Mouse (Mus musculus): ENCODE data around the gene Galc. TPM values are rescaled to one million over a fixed set of nuclear protein-coding genes. Genes with fewer than 3 reads are reported as not detected.

The Galc gene
- total RNA-seq, 2 experiments from 2014 or later: 4.6 to 5.6 TPM

- no peak for TF ChIP-seq CTCF (IDR thresholded peaks at IDR 0.05)
- no peak overlapping the region for H3K4me3 ChIP-seq
- no peak overlapping the region for H3K27ac ChIP-seq
- intact Hi-C loops (cut with DNase I): no loop called here
- no peak for DNase-seq
Measured at GRCm38 (mm10) chr12:98270810-98271566, 11.7 kb upstream of the Galc start.

GRCm38 (mm10) chr12:98269791-98270745, 10.8 kb upstream of the Galc start:
- DNase-seq: no peak
- no peak overlapping the region for H3K27ac ChIP-seq
- H3K4me3 ChIP-seq: no peak overlapping the region; the same call in 1 of the 2 replicates
- intact Hi-C loops (cut with DNase I): no loop called here
- TF ChIP-seq CTCF (IDR thresholded peaks at IDR 0.05): no peak

- DNase-seq: no peak
- Histone ChIP-seq H3K4me3 (peak within 1 kb of the TSS; percentile 13; the same call in 1 of the 2 replicates), H3K27ac (no peak within 1 kb of the TSS)
- TF ChIP-seq CTCF (IDR thresholded peaks at IDR 0.05): no peak
- intact Hi-C loops (cut with DNase I): no loop called here
Measured at GRCm38 (mm10) chr12:98268441-98269369, 9.4 kb upstream of the Galc start, which contains the start of gene Gpr65. TSS of gene Gpr65 (plus strand) at chr12:98268635.

- no peak for TF ChIP-seq CTCF (IDR thresholded peaks at IDR 0.05)
- H3K27ac ChIP-seq: no peak overlapping the region
- no peak for DNase-seq
- intact Hi-C loops (cut with DNase I): no loop called here
- H3K4me3 ChIP-seq: no peak overlapping the region
Measured at GRCm38 (mm10) chr12:98265697-98266096, 6.4 kb upstream of the Galc start.

- no peak for DNase-seq
- intact Hi-C loops (cut with DNase I): no loop called here
- Histone ChIP-seq H3K27ac (peak overlapping the region; percentile 98), H3K4me3 (peak overlapping the region; percentile 97)
- TF ChIP-seq CTCF (IDR thresholded peaks at IDR 0.05): no peak
Measured at GRCm38 (mm10) chr12:98259518-98259852, 226 bp upstream of the Galc start.

- Histone ChIP-seq H3K27ac (peak overlapping the region; percentile 98), H3K4me3 (peak overlapping the region; percentile 97)
- intact Hi-C loops (cut with DNase I): no loop called here
- TF ChIP-seq CTCF (IDR thresholded peaks at IDR 0.05): no peak
- DNase-seq: no peak
Measured at GRCm38 (mm10) chr12:98258371-98258844, 851 bp downstream of the Galc start.

GRCm38 (mm10) chr12:98255373-98255995, 3.8 kb downstream of the Galc start:
- intact Hi-C loops (cut with DNase I): no loop called here
- TF ChIP-seq CTCF (IDR thresholded peaks at IDR 0.05): no peak

GRCm38 (mm10) chr12:98252417-98252816, 6.8 kb downstream of the Galc start:
- no peak for DNase-seq
- intact Hi-C loops (cut with DNase I): no loop called here
- TF ChIP-seq CTCF (IDR thresholded peaks at IDR 0.05): no peak
- Histone ChIP-seq H3K4me3 (no peak overlapping the region), H3K27ac (0 out of 2 replicates have a peak overlapping the region, but pooled peaks have one; percentile 5)

More at GRCm38 (mm10) chr12:98255373-98255995, 3.8 kb downstream of the Galc start:
- H3K27ac ChIP-seq: no peak overlapping the region
- no peak for DNase-seq
- no peak overlapping the region for H3K4me3 ChIP-seq

- intact Hi-C loops (cut with DNase I): no loop called here
- no peak for DNase-seq
- no peak overlapping the region for H3K4me3 ChIP-seq
- TF ChIP-seq CTCF (IDR thresholded peaks at IDR 0.05): no peak
- H3K27ac ChIP-seq: no peak overlapping the region
Measured at GRCm38 (mm10) chr12:98250327-98250726, 8.9 kb downstream of the Galc start.

- DNase-seq: no peak
- Histone ChIP-seq H3K27ac (no peak overlapping the region), H3K4me3 (no peak overlapping the region)
- intact Hi-C loops (cut with DNase I): no loop called here
- TF ChIP-seq CTCF (IDR thresholded peaks at IDR 0.05): no peak
Measured at GRCm38 (mm10) chr12:98249671-98250070, 9.6 kb downstream of the Galc start.

- H3K27ac ChIP-seq: no peak overlapping the region
- H3K4me3 ChIP-seq: no peak overlapping the region
- no peak for DNase-seq
- intact Hi-C loops (cut with DNase I): no loop called here
- no peak for TF ChIP-seq CTCF (IDR thresholded peaks at IDR 0.05)
Measured at GRCm38 (mm10) chr12:98246835-98247234, 12.4 kb downstream of the Galc start.

Measured in gastrocnemius, adult 2 months (tissue).